Mouse (Mus musculus) liver, embryonic 15.5 days (tissue): ENCODE measurements around the gene Kctd5. TPM values are rescaled to one million over a fixed set of nuclear protein-coding genes. Genes with fewer than 3 reads are reported as not detected.

Source experiments
- ATAC-seq: fragments of 200-750 bp; cut with Nextera tagmentation; 2 replicates; pipeline ENCODE4 v1.8.0; 2017; ENCODE audit warnings: moderate number of reproducible peaks, mild to moderate bottlenecking, moderate library complexity; ENCODE audit not compliant: insufficient read depth
- H3K27ac ChIP-seq: fragments of 300-500 bp; sonication (generic); replicated peaks from 2 replicates; pipeline ENCODE4 v1.5.1; 2015; ENCODE audit warnings: mild to moderate bottlenecking, inconsistent platforms
- H3K27me3 ChIP-seq: fragments of 300-500 bp; sonication (generic); 2 replicates; pipeline ENCODE4 v1.6.1; 2015; ENCODE audit warnings: mild to moderate bottlenecking, inconsistent platforms
- H3K36me3 ChIP-seq: fragments of 300-500 bp; sonication (generic); replicated peaks from 2 replicates; pipeline ENCODE4 v1.6.1; 2015; ENCODE audit warnings: moderate library complexity, mild to moderate bottlenecking, inconsistent platforms
- H3K4me1 ChIP-seq: fragments of 300-500 bp; sonication (generic); replicated peaks from 2 replicates; pipeline ENCODE4 v1.6.1; 2015; ENCODE audit warnings: inconsistent platforms
- H3K4me2 ChIP-seq: fragments of 300-500 bp; sonication (generic); 2 replicates; pipeline ENCODE4 v1.6.1; 2015; ENCODE audit warnings: moderate library complexity, mild to moderate bottlenecking, inconsistent platforms
- H3K4me3 ChIP-seq: fragments of 300-500 bp; sonication (generic); replicated peaks from 2 replicates; pipeline ENCODE4 v1.5.1; 2015; ENCODE audit warnings: mild to moderate bottlenecking, inconsistent platforms
- H3K9ac ChIP-seq: fragments of 300-500 bp; sonication (generic); 2 replicates; pipeline ENCODE4 v1.6.1; 2015; ENCODE audit warnings: moderate library complexity, mild to moderate bottlenecking, inconsistent platforms
- H3K9me3 ChIP-seq: fragments of 300-500 bp; sonication (generic); replicated peaks from 2 replicates; pipeline ENCODE4 v1.6.1; 2016; ENCODE audit warnings: inconsistent platforms
- WGBS: fragments of 180-500 bp; shearing (Covaris S2); methylation state at CpG from one replicate; pipeline ENCODE4 v1.1.7; 2015; ENCODE audit warnings: mixed read lengths; ENCODE audit not compliant: insufficient replicate concordance; 5-methylcytosine and 5-hydroxymethylcytosine counted together
- polyA plus RNA-seq: library from polyadenylated mRNA; unstranded; fragments of >200 nt; fragmentation: Nextera tagmentation; extraction: Ambion mirVana; gene quantifications from 2 replicates; pipeline ENCODE4 v1.2.1, GENCODE M21; 2015

The Kctd5 gene
- polyA plus RNA-seq, 1 experiment from 2014 or later, result 12.6 TPM

- 0 out of 2 replicates have a peak, but pooled peaks cover 6% of the 10 kb centered on the region for H3K36me3 ChIP-seq
- ATAC-seq, result no peak
- no peak overlapping the region for H3K9ac ChIP-seq
- H3K27ac ChIP-seq, result no peak overlapping the region
- WGBS, result 79% methylated on average over 5 of the region's 5 CpGs
- H3K27me3 ChIP-seq, result no peaks in the 10 kb centered on the region
- H3K9me3 ChIP-seq, result no peaks in the 10 kb centered on the region
- H3K4me3 ChIP-seq, result no peak overlapping the region
- peaks cover 14% of the 10 kb centered on the region for H3K4me1 ChIP-seq
- no peak overlapping the region for H3K4me2 ChIP-seq
Measured at GRCm38 (mm10) chr17:24068271-24068670, 5.0 kb downstream of the Kctd5 start.

DNA sequence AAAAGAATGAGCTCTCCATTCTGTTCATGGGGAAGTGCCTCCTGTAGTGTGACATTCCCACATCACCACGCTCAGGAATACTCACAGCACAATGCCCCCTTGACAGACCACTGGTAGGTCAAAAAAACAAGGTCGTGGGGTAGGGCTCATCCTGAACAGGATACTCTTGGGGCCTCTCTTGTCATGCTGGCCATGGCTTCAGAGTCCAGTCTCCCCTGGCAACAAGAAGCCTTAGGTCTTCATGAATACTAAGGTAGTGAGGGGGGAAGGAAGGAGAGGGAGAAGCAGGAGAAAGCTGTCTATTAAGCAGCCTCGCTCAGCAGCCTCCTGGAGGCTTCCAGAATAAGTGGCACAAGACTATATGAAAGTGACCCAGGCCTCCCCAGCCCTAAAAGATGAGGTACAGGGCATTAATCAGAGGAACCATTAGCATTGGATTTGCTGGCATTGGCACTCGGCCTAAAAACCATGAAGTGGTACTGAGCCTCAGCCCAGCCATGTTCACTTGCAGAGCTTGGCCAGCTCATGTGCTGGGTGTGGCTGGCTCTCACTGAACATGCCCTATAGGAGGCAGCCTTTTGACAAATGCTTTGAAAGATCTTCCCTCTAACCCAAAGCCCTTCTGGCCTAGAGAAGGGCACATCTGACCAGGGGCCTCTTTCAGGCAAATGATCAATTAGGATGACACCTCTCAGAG lies 10.7 kb downstream of the Kctd5 start:
- Histone ChIP-seq H3K9ac (no peak overlapping the region), H3K27me3 (no peaks in the 10 kb centered on the region), H3K4me1 (no peaks in the 10 kb centered on the region), H3K4me3 (no peak overlapping the region), H3K4me2 (no peak overlapping the region), H3K9me3 (no peaks in the 10 kb centered on the region), H3K27ac (no peak overlapping the region), H3K36me3 (peaks cover 36% of the 10 kb centered on the region)
- WGBS, result 62% methylated on average over 4 of the region's 4 CpGs
- no peak for ATAC-seq

DNA sequence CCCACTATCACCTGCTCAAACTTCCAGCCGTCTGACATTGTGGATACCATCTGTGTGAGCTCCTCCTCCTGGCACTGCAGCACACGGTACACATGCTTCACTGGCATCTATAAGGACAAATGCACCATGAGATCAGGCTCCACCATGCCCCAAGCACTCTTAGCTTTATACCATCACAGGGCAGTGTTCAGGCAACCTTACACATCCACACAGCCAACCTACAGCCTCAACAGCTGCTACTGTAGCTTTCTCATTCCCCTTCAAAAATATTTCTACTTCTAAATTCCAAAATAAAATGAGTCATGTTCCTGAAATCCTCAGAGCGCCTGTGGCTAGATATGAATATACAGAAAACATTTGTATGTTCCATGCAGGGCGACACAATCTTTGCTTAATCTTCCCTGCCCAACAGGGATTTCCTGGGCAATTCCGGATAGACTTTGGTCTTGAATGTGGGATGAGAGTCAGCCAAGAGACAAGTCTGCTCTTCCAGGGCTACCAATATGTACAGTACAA lies 15.5 kb downstream of the Kctd5 start:
- Histone ChIP-seq H3K4me2 (no peak overlapping the region), H3K36me3 (peaks cover 75% of the 10 kb centered on the region), H3K4me1 (no peaks in the 10 kb centered on the region), H3K27ac (no peak overlapping the region), H3K4me3 (no peak overlapping the region), H3K9ac (no peak overlapping the region), H3K27me3 (no peaks in the 10 kb centered on the region), H3K9me3 (no peaks in the 10 kb centered on the region)
- 71% methylated on average over 5 of the region's 5 CpGs for WGBS
- ATAC-seq, result no peak

DNA sequence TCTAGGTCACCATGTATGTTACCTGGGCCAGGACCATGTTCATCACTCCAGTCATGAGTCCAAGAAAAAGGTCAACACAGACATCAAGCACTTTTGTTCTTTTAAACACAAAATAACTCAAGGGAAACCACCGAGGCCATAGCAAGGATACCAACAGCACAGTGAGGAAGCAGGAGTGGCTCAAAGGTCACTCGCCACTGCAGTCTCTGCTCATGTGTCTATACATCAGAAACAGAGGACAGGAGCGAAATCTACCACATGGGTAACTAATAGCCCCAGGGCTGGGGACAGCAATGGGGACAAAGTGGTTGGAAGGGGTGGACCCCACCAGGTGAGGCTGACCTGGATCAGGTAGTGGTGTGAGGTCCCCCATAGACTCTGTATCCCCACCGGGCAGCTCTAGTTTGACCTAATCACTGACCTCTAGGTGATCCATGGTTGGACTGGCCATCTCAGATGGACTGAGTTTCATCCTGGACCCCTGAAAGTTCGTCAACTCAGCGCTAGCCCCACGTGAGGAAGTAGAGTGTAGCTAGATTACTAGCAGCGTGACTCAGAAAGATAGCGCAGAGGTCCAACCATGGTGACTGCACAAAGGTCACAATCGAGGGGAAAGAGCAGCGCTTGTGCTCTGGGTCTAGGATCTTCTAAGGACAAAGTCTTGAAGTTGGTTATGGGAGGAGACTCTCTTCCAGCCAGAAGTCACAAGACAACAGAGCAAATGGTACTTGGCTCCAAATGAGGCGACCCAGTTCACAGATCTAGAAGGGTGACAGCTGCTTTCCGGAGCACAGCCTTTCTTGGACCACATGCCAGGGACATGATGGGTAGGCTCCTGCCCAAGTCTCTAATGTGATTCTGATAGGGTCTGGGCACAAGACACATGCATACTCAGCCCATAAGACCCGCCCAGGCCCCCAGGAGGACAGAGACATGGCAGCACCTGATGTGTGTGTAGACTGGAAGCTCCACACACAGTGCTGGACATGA lies 16.4 kb downstream of the Kctd5 start:
- Histone ChIP-seq H3K27me3 (no peaks in the 10 kb centered on the region), H3K9ac (no peak overlapping the region), H3K4me3 (no peak overlapping the region), H3K4me2 (no peak overlapping the region), H3K4me1 (no peaks in the 10 kb centered on the region), H3K36me3 (peaks cover 82% of the 10 kb centered on the region), H3K27ac (no peak overlapping the region), H3K9me3 (no peaks in the 10 kb centered on the region)
- 76% methylated on average over 14 of the region's 14 CpGs for WGBS
- no peak for ATAC-seq

DNA sequence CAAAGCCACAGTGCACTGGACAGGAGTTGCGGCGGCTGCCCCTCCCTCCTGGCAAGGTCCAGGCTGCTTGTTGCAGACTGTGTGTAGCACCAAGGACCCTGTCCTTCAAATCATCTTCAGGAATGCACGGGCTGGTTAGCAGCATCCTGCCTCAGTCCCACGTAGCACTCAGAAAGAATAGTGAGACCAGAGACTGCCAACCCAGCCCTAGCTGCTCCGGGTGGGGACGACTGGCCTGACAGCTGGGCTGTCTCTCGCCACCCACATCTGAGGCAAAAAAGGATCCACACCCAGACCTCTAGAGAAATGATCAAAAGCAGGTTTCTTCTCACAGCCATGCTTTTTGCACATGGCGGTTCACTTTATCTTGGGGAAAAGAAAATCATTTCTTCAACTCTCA lies 24.3 kb downstream of the Kctd5 start:
- Histone ChIP-seq H3K4me3 (no peak overlapping the region), H3K27me3 (no peaks in the 10 kb centered on the region), H3K9ac (no peak overlapping the region), H3K36me3 (peaks cover 43% of the 10 kb centered on the region), H3K4me1 (no peaks in the 10 kb centered on the region), H3K4me2 (no peak overlapping the region), H3K9me3 (no peaks in the 10 kb centered on the region), H3K27ac (no peak overlapping the region)
- no peak for ATAC-seq
- WGBS, result 79% methylated on average over 8 of the region's 8 CpGs

DNA sequence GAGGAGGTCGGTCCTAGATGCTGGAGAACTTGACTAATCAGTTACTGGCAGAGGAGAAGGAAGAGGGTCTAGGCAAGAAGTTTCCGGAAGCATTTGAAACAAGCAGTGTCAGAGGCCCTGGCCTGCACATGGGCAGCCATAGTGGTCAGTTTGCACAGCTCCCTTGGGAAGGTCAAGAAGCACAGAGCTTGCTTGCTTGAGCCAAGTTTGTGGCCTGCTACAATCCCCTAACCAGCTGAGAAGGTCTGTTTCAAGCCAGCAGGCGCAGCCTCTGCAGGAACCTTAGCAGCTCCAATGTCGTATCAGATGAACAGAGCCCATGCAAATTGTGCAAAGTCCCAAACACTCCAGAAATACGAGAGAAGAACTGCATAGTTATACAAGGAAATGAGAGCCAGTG lies 25.2 kb downstream of the Kctd5 start:
- Histone ChIP-seq H3K4me1 (no peaks in the 10 kb centered on the region), H3K36me3 (peaks cover 34% of the 10 kb centered on the region), H3K9me3 (no peaks in the 10 kb centered on the region), H3K27me3 (no peaks in the 10 kb centered on the region), H3K27ac (no peak overlapping the region), H3K4me2 (no peak overlapping the region), H3K9ac (no peak overlapping the region), H3K4me3 (no peak overlapping the region)
- 76% methylated on average over 5 of the region's 5 CpGs for WGBS
- ATAC-seq, result no peak

DNA sequence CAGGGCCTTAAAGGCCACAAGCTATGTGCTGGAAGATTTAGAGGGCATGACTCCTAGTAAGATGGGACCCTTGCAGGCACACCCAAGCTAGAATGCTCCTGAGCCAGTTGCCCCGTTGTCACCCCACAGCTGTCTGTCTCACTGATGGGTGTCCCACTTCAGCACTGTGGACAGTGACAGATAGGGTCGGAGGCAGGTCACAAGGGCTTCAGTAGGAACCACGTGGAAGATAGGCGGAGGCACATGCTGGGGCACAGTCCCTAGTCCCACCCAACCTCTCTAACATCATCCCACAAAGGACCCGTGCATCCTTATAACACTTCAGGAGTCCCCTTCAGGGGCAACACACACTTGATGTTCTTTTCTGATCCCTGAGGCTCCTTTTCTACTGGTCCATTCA lies 27.3 kb downstream of the Kctd5 start:
- Histone ChIP-seq H3K9me3 (no peaks in the 10 kb centered on the region), H3K4me3 (no peak overlapping the region), H3K27ac (no peak overlapping the region), H3K4me2 (no peak overlapping the region), H3K36me3 (peaks cover 23% of the 10 kb centered on the region), H3K27me3 (no peaks in the 10 kb centered on the region), H3K9ac (no peak overlapping the region), H3K4me1 (no peaks in the 10 kb centered on the region)
- no peak for ATAC-seq
- 27% methylated on average over 5 of the region's 5 CpGs for WGBS

GRCm38 (mm10) chr17:24045608-24046007 lies 27.7 kb downstream of the Kctd5 start:
- Histone ChIP-seq H3K36me3 (peaks cover 23% of the 10 kb centered on the region), H3K27me3 (no peaks in the 10 kb centered on the region), H3K4me2 (no peak overlapping the region), H3K4me3 (no peak overlapping the region), H3K9ac (no peak overlapping the region), H3K4me1 (no peaks in the 10 kb centered on the region), H3K9me3 (no peaks in the 10 kb centered on the region), H3K27ac (no peak overlapping the region)
- no peak for ATAC-seq
- WGBS, result 69% methylated on average over 10 of the region's 10 CpGs

DNA sequence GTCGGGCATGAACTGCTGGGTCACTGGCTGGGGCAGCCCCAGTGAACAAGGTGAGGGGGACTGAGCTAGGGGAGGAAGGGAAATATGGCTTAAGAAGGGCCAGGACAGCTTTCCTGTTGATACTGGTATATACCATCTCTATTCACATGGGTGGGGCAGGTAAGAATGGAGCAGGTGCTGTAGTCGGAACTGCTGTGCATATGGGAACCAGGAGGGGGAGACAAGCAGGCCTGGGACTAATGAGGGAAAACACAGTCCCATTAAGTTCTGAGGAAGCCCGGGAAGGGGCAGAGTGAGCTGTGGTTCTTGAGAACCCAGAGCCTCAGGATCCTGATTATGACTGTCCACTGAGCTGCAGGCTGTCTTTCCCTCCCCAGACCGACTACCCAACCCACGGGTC lies 28.8 kb downstream of the Kctd5 start:
- Histone ChIP-seq H3K9me3 (no peaks in the 10 kb centered on the region), H3K4me3 (no peak overlapping the region), H3K36me3 (peaks cover 21% of the 10 kb centered on the region), H3K9ac (no peak overlapping the region), H3K27me3 (no peaks in the 10 kb centered on the region), H3K27ac (no peak overlapping the region), H3K4me2 (no peak overlapping the region), H3K4me1 (no peaks in the 10 kb centered on the region)
- WGBS, result 48% methylated on average over 5 of the region's 5 CpGs
- ATAC-seq, result no peak

- H3K36me3 ChIP-seq, result no peaks in the 10 kb centered on the region
- no peaks in the 10 kb centered on the region for H3K4me1 ChIP-seq
- H3K27ac ChIP-seq, result no peak within 1 kb of the TSS
- H3K27me3 ChIP-seq, result no peaks in the 10 kb centered on the region
- no peak for ATAC-seq
- WGBS, result 37% methylated on average over 4 of the region's 4 CpGs
- no peak within 1 kb of the TSS for H3K4me3 ChIP-seq
- H3K4me2 ChIP-seq, result no peak within 1 kb of the TSS
- H3K9ac ChIP-seq, result no peak within 1 kb of the TSS
- H3K9me3 ChIP-seq, result no peaks in the 10 kb centered on the region
Measured at GRCm38 (mm10) chr17:24037844-24038243, 35.4 kb downstream of the Kctd5 start, which contains the start of gene Prss27. TSS of gene Prss27 (plus strand) at chr17:24038144.

DNA sequence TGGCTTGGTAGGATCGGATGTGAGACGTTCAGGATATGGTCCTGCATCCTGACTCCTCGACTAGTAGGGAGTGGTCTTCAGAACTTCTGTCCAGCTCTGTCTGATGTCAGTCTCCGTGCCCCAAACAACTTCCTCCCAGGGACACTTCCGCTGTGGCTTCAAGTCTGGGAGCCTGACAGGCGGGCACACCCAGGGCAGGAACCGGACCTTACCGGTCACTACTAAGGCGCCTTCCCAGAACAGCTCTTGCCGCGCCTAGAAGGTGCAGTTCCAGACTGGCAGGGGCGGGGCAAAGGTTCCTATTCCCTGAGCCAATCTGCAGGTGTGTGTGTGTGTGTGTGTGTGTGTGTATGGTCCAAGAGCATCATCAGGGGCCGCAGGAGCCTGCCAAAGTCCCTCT lies 35.9 kb downstream of the Kctd5 start:
- ATAC-seq, result no peak

More for the DNA sequence above, 35.9 kb downstream of the Kctd5 start:
- no peak overlapping the region for H3K4me3 ChIP-seq
- 39% methylated on average over 13 of the region's 13 CpGs for WGBS
- no peaks in the 10 kb centered on the region for H3K36me3 ChIP-seq
- no peak overlapping the region for H3K27ac ChIP-seq
- H3K9ac ChIP-seq, result no peak overlapping the region
- no peaks in the 10 kb centered on the region for H3K4me1 ChIP-seq
- H3K9me3 ChIP-seq, result no peaks in the 10 kb centered on the region
- H3K4me2 ChIP-seq, result no peak overlapping the region
- no peaks in the 10 kb centered on the region for H3K27me3 ChIP-seq
